ENCODE assay signal across 27 mouse cellular contexts in the genomic region with DNA sequence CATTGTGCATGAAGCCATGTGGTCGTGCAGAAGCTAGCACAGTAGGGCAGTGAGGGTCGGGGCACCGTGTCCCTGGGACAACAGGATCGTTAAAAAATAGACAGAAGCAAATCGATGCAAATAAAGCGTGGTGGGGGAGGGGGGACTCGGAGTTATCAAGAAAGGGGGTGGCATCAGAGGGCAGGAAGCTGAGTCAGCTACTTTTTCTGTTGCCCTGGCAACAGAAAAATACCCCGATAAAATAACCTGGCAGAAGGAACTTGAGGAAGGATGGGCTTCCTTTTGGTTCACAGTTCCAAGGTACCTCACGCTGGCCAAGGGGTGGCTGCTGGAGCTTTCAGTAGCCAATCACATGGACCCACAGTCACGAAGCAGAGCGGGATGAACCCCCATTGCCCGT.
A peak's percentile ranks its signal among the peaks of the same experiment; 100 is the strongest.
DNase-seq lines count a peak whose midpoint lies in the region; ATAC-seq lines count a peak whose summit lies in the region.
"Had no signal": no experiment of that assay in that cellular context is flagged by ENCODE, and none has a peak within 500 bp of the region (broad histone marks: within the 10 kb centered on the region; RNA-seq: fewer than 3 reads in every experiment).

No protein-coding gene starts in this region.

- peaks cover 22% of the 10 kb centered on the region for H3K4me1 ChIP-seq in embryonic facial prominence, embryonic 15.5 days
- H3K4me1 ChIP-seq in embryonic facial prominence, embryonic 10.5 days, result peaks cover 32% of the 10 kb centered on the region
- H3K4me1 ChIP-seq in megakaryocyte, embryonic 14.5 days, result no peaks in the 10 kb centered on the region
- peaks cover 12% of the 10 kb centered on the region for H3K4me1 ChIP-seq in midbrain, embryonic 14.5 days (ENCODE audit: control insufficient read depth, insufficient read depth, low read length)
- peaks cover 13% of the 10 kb centered on the region for H3K4me1 ChIP-seq in midbrain, embryonic 15.5 days

- peak overlapping the region; percentile 11; the same call in 1 of the 2 replicates for H3K27ac ChIP-seq in embryonic facial prominence, embryonic 15.5 days (replicated peaks)
- no peak overlapping the region for H3K27ac ChIP-seq in embryonic facial prominence, embryonic 10.5 days (replicated peaks)
- H3K27ac ChIP-seq in midbrain, embryonic 14.5 days (replicated peaks; ENCODE audit: low read depth, low read length), result no peak overlapping the region
- H3K27ac ChIP-seq in midbrain, embryonic 15.5 days, result no peak overlapping the region
- H3K27ac ChIP-seq: embryonic facial prominence, embryonic 12.5 days; forebrain, embryonic 10.5 days; forebrain, embryonic 12.5 days had no signal

- ATAC-seq in embryonic facial prominence, embryonic 15.5 days (ENCODE audit: insufficient number of reproducible peaks, low FRiP score, low TSS enrichment, low read depth), result no peak
- no peak for ATAC-seq in megakaryocyte, adult 5-6 weeks (ENCODE audit: poor library complexity, severe bottlenecking)
- 0 out of 2 replicates have a peak, but pooled peaks have one; percentile 34 for ATAC-seq in midbrain, embryonic 14.5 days (ENCODE audit: low FRiP score, low TSS enrichment)
- no peak for ATAC-seq in midbrain, embryonic 15.5 days (replicated peaks)
- ATAC-seq: CD4-positive, CD25-positive, alpha-beta regulatory T cell, adult 4 months; forebrain, embryonic 14.5 days; forebrain, embryonic 16.5 days; Patski had no signal

- DNase-seq in embryonic facial prominence, embryonic 10.5 days (ENCODE audit: low spot score), result no peak
- DNase-seq in midbrain, embryonic 14.5 days, result no peak
- no peak for DNase-seq in layer of hippocampus, postnatal 14 days (ENCODE audit: low spot score in 2 of 2)
- DNase-seq: adrenal gland, adult 2 months; adrenal gland, postnatal 10 days; adrenal gland, postnatal 25 days; B cell, adult 2 months; cerebellum, adult 11 months; cerebellum, adult 18-20 months; cerebellum, adult 8-10 months; cerebellum, adult 9-11 months; cerebellum, postnatal 14 days; cerebellum, postnatal 36 days; embryo, embryonic 11 days had no signal

- no peaks in the 10 kb centered on the region for H3K9me3 ChIP-seq in embryonic facial prominence, embryonic 15.5 days (replicated peaks)
- H3K9me3 ChIP-seq in embryonic facial prominence, embryonic 10.5 days, result no peaks in the 10 kb centered on the region
- H3K9me3 ChIP-seq in megakaryocyte, embryonic 14.5 days, result 0 out of 2 replicates have a peak, but pooled peaks cover 3% of the 10 kb centered on the region
- H3K9me3 ChIP-seq in midbrain, embryonic 14.5 days (ENCODE audit: control insufficient read depth, low read length), result no peaks in the 10 kb centered on the region
- H3K9me3 ChIP-seq in midbrain, embryonic 15.5 days, result no peaks in the 10 kb centered on the region
- H3K9me3 ChIP-seq: embryonic facial prominence, embryonic 12.5 days; forebrain, embryonic 10.5 days; forebrain, embryonic 12.5 days had no signal

- no peaks in the 10 kb centered on the region for H3K27me3 ChIP-seq in embryonic facial prominence, embryonic 15.5 days
- no peaks in the 10 kb centered on the region for H3K27me3 ChIP-seq in embryonic facial prominence, embryonic 10.5 days (replicated peaks; ENCODE audit: low read depth, poor library complexity, severe bottlenecking)
- H3K27me3 ChIP-seq in megakaryocyte, embryonic 14.5 days (replicated peaks), result no peaks in the 10 kb centered on the region
- no peaks in the 10 kb centered on the region for H3K27me3 ChIP-seq in midbrain, embryonic 14.5 days (ENCODE audit: control insufficient read depth, insufficient read depth, low read length)
- H3K27me3 ChIP-seq in midbrain, embryonic 15.5 days (replicated peaks), result no peaks in the 10 kb centered on the region
- H3K27me3 ChIP-seq: embryonic facial prominence, embryonic 12.5 days; Patski had no signal

- no peaks in the 10 kb centered on the region for H3K36me3 ChIP-seq in embryonic facial prominence, embryonic 15.5 days
- H3K36me3 ChIP-seq in embryonic facial prominence, embryonic 10.5 days (replicated peaks), result no peaks in the 10 kb centered on the region
- no peaks in the 10 kb centered on the region for H3K36me3 ChIP-seq in megakaryocyte, embryonic 14.5 days (replicated peaks; ENCODE audit: low read length)
- no peaks in the 10 kb centered on the region for H3K36me3 ChIP-seq in midbrain, embryonic 14.5 days (ENCODE audit: control insufficient read depth, insufficient read depth, low read length)
- no peaks in the 10 kb centered on the region for H3K36me3 ChIP-seq in midbrain, embryonic 15.5 days (replicated peaks)
- H3K36me3 ChIP-seq: embryonic facial prominence, embryonic 12.5 days; forebrain, embryonic 10.5 days; forebrain, embryonic 12.5 days; G1E had no signal

- no peak overlapping the region for H3K9ac ChIP-seq in embryonic facial prominence, embryonic 15.5 days
- no peak overlapping the region for H3K9ac ChIP-seq in midbrain, embryonic 14.5 days (replicated peaks; ENCODE audit: low read length)
- no peak overlapping the region for H3K9ac ChIP-seq in midbrain, embryonic 15.5 days
- H3K9ac ChIP-seq: embryonic facial prominence, embryonic 12.5 days; forebrain, embryonic 12.5 days had no signal

- 83% methylated on average over 12 of the region's 12 CpGs for WGBS in embryonic facial prominence, embryonic 15.5 days
- 86% methylated on average over 12 of the region's 12 CpGs for WGBS in embryonic facial prominence, embryonic 10.5 days
- WGBS in midbrain, embryonic 14.5 days, result 80% methylated on average over 12 of the region's 12 CpGs
- WGBS in midbrain, embryonic 15.5 days, result 77% methylated on average over 12 of the region's 12 CpGs

- H3K4me2 ChIP-seq in embryonic facial prominence, embryonic 15.5 days (replicated peaks), result no peak overlapping the region
- H3K4me2 ChIP-seq in midbrain, embryonic 14.5 days (ENCODE audit: low read length), result no peak overlapping the region
- H3K4me2 ChIP-seq in midbrain, embryonic 15.5 days, result no peak overlapping the region
- H3K4me2 ChIP-seq: embryonic facial prominence, embryonic 12.5 days; forebrain, embryonic 12.5 days had no signal

- H3K4me3 ChIP-seq in embryonic facial prominence, embryonic 15.5 days (replicated peaks), result no peak overlapping the region
- no peak overlapping the region for H3K4me3 ChIP-seq in embryonic facial prominence, embryonic 10.5 days
- H3K4me3 ChIP-seq in megakaryocyte, embryonic 14.5 days (replicated peaks), result peak overlapping the region; percentile 23
- no peak overlapping the region for H3K4me3 ChIP-seq in midbrain, embryonic 14.5 days (replicated peaks; ENCODE audit: low read depth, low read length)
- H3K4me3 ChIP-seq in midbrain, embryonic 15.5 days, result no peak overlapping the region
- H3K4me3 ChIP-seq: embryonic facial prominence, embryonic 12.5 days; erythroblast, embryonic 14.5 days; forebrain, embryonic 10.5 days; forebrain, embryonic 12.5 days had no signal
